Mouse (Mus musculus): ENCODE measurements around the gene Tecr. TPM values are rescaled to one million over a fixed set of nuclear protein-coding genes. Genes with fewer than 3 reads are reported as not detected.
"Not testable (repeated sequence)": the region's sequence is repeated elsewhere in the genome, so short reads cannot be mapped to it uniquely, and the experiment has no call there.

Gene Tecr
- polyA plus RNA-seq, 1 experiment from 2014 or later = 712 TPM

GRCm38 (mm10) chr8:83578131-83579055, 29.4 kb downstream of the Tecr start:
- peaks cover 45% of the 10 kb centered on the region for H3K4me1 ChIP-seq
- 0 out of 2 replicates have a peak overlapping the region, but pooled peaks have one; percentile 18 for H3K27ac ChIP-seq (replicated peaks)
- no peaks in the 10 kb centered on the region for H3K9me3 ChIP-seq
- ATAC-seq (replicated peaks) = no peak
- no peaks in the 10 kb centered on the region for H3K36me3 ChIP-seq
- WGBS = 77% methylated on average over 17 of the region's 17 CpGs
- H3K27me3 ChIP-seq = no peaks in the 10 kb centered on the region
- no peak overlapping the region for H3K4me2 ChIP-seq (replicated peaks)
- no peak overlapping the region for H3K9ac ChIP-seq (replicated peaks)
- no peak overlapping the region for H3K4me3 ChIP-seq

GRCm38 (mm10) chr8:83577384-83577791, 30.4 kb downstream of the Tecr start:
- Histone ChIP-seq H3K27ac (replicated peaks) (no peak overlapping the region), H3K4me1 (peaks cover 44% of the 10 kb centered on the region)

GRCm38 (mm10) chr8:83576921-83577320, 30.9 kb downstream of the Tecr start:
- Histone ChIP-seq H3K4me1 (peaks cover 41% of the 10 kb centered on the region), H3K27ac (replicated peaks) (no peak overlapping the region), H3K4me2 (replicated peaks) (no peak overlapping the region), H3K9ac (replicated peaks) (no peak overlapping the region), H3K4me3 (no peak overlapping the region), H3K36me3 (peaks cover 14% of the 10 kb centered on the region), H3K9me3 (no peaks in the 10 kb centered on the region), H3K27me3 (no peaks in the 10 kb centered on the region)
- 77% methylated on average over 4 of the region's 4 CpGs for WGBS
- no peak for ATAC-seq (replicated peaks)

More at GRCm38 (mm10) chr8:83577384-83577791, 30.4 kb downstream of the Tecr start:
- no peak overlapping the region for H3K4me2 ChIP-seq (replicated peaks)
- H3K4me3 ChIP-seq = no peak overlapping the region
- H3K9ac ChIP-seq (replicated peaks) = no peak overlapping the region
- peaks cover 9% of the 10 kb centered on the region for H3K36me3 ChIP-seq
- H3K27me3 ChIP-seq = no peaks in the 10 kb centered on the region
- peak; percentile 16; the same call in 1 of the 2 replicates for ATAC-seq (replicated peaks)
- WGBS = 58% methylated on average over 9 of the region's 9 CpGs
- no peaks in the 10 kb centered on the region for H3K9me3 ChIP-seq

- no peak overlapping the region for H3K4me3 ChIP-seq
- peaks cover 18% of the 10 kb centered on the region for H3K36me3 ChIP-seq
- no peaks in the 10 kb centered on the region for H3K27me3 ChIP-seq
- peaks cover 41% of the 10 kb centered on the region for H3K4me1 ChIP-seq
- H3K27ac ChIP-seq (replicated peaks) = no peak overlapping the region
- no peaks in the 10 kb centered on the region for H3K9me3 ChIP-seq
- no peak overlapping the region for H3K9ac ChIP-seq (replicated peaks)
- H3K4me2 ChIP-seq (replicated peaks) = no peak overlapping the region
- ATAC-seq (replicated peaks) = no peak
- WGBS = 49% methylated on average over 4 of the region's 4 CpGs
Observed at GRCm38 (mm10) chr8:83576516-83576895, 31.3 kb downstream of the Tecr start.

GRCm38 (mm10) chr8:83575561-83576515, 31.9 kb downstream of the Tecr start:
- peaks cover 41% of the 10 kb centered on the region for H3K4me1 ChIP-seq
- 79% methylated on average over 17 of the region's 17 CpGs for whole genome bisulfite sequencing
- no peak overlapping the region for H3K27ac ChIP-seq (replicated peaks)
- peaks cover 22% of the 10 kb centered on the region for H3K36me3 ChIP-seq
- H3K27me3 ChIP-seq = no peaks in the 10 kb centered on the region
- no peak for ATAC-seq (replicated peaks)
- H3K4me3 ChIP-seq = no peak overlapping the region
- H3K9me3 ChIP-seq = no peaks in the 10 kb centered on the region
- H3K4me2 ChIP-seq (replicated peaks) = no peak overlapping the region
- no peak overlapping the region for H3K9ac ChIP-seq (replicated peaks)

GRCm38 (mm10) chr8:83574631-83575315, 33.0 kb downstream of the Tecr start:
- Histone ChIP-seq H3K27me3 (no peaks in the 10 kb centered on the region), H3K4me1 (peaks cover 41% of the 10 kb centered on the region), H3K27ac (replicated peaks) (no peak overlapping the region), H3K36me3 (peaks cover 24% of the 10 kb centered on the region), H3K4me2 (replicated peaks) (no peak overlapping the region), H3K9ac (replicated peaks) (no peak overlapping the region), H3K9me3 (no peaks in the 10 kb centered on the region), H3K4me3 (no peak overlapping the region)
- WGBS = 86% methylated on average over 15 of the region's 15 CpGs
- no peak for ATAC-seq (replicated peaks)

- no peaks in the 10 kb centered on the region for H3K27me3 ChIP-seq
- no peak overlapping the region for H3K27ac ChIP-seq (replicated peaks)
- no peaks in the 10 kb centered on the region for H3K9me3 ChIP-seq
- no peak overlapping the region for H3K9ac ChIP-seq (replicated peaks)
- peaks cover 29% of the 10 kb centered on the region for H3K4me1 ChIP-seq
- no peak overlapping the region for H3K4me3 ChIP-seq
- H3K4me2 ChIP-seq (replicated peaks) = no peak overlapping the region
- no peak for ATAC-seq (replicated peaks)
- peaks cover 28% of the 10 kb centered on the region for H3K36me3 ChIP-seq
- WGBS = 87% methylated on average over 18 of the region's 18 CpGs
Observed at GRCm38 (mm10) chr8:83573140-83573875, 34.5 kb downstream of the Tecr start.

- H3K27ac ChIP-seq (replicated peaks) = no peak overlapping the region
- WGBS = 92% methylated on average over 5 of the region's 5 CpGs
- H3K9ac ChIP-seq (replicated peaks) = no peak overlapping the region
- peaks cover 28% of the 10 kb centered on the region for H3K36me3 ChIP-seq
- H3K9me3 ChIP-seq = no peaks in the 10 kb centered on the region
- no peak overlapping the region for H3K4me3 ChIP-seq
- H3K4me2 ChIP-seq (replicated peaks) = no peak overlapping the region
- ATAC-seq (replicated peaks) = no peak
- H3K4me1 ChIP-seq = peaks cover 30% of the 10 kb centered on the region
- no peaks in the 10 kb centered on the region for H3K27me3 ChIP-seq
Observed at GRCm38 (mm10) chr8:83572246-83572812, 35.4 kb downstream of the Tecr start.

GRCm38 (mm10) chr8:83571791-83572190, 36.0 kb downstream of the Tecr start:
- no peak overlapping the region for H3K4me3 ChIP-seq
- H3K27me3 ChIP-seq = no peaks in the 10 kb centered on the region
- peaks cover 28% of the 10 kb centered on the region for H3K36me3 ChIP-seq
- no peak overlapping the region for H3K9ac ChIP-seq (replicated peaks)
- H3K27ac ChIP-seq (replicated peaks) = no peak overlapping the region
- H3K9me3 ChIP-seq = no peaks in the 10 kb centered on the region
- 94% methylated on average over 10 of the region's 10 CpGs for WGBS
- ATAC-seq (replicated peaks) = no peak
- H3K4me1 ChIP-seq = peaks cover 27% of the 10 kb centered on the region
- no peak overlapping the region for H3K4me2 ChIP-seq (replicated peaks)

GRCm38 (mm10) chr8:83571001-83571340, 36.8 kb downstream of the Tecr start:
- not testable (repeated sequence) for H3K4me3 ChIP-seq; H3K9ac ChIP-seq (replicated peaks); H3K27ac ChIP-seq (replicated peaks); H3K9me3 ChIP-seq; ATAC-seq (replicated peaks); H3K27me3 ChIP-seq; H3K4me2 ChIP-seq (replicated peaks)
- peaks cover 21% of the 10 kb centered on the region for H3K4me1 ChIP-seq
- 94% methylated on average over 7 of the region's 7 CpGs for WGBS
- H3K36me3 ChIP-seq = peaks cover 28% of the 10 kb centered on the region

Data from forebrain, embryonic 15.5 days (tissue).